Mouse (Mus musculus): ENCODE measurements at regions not wholly inside any gene's neighbourhood (a gene's known extent, or its start where the extent isn't known, plus 50 kb on each side); places are given as distances from the start of the nearest gene placed in this dataset.

DNA sequence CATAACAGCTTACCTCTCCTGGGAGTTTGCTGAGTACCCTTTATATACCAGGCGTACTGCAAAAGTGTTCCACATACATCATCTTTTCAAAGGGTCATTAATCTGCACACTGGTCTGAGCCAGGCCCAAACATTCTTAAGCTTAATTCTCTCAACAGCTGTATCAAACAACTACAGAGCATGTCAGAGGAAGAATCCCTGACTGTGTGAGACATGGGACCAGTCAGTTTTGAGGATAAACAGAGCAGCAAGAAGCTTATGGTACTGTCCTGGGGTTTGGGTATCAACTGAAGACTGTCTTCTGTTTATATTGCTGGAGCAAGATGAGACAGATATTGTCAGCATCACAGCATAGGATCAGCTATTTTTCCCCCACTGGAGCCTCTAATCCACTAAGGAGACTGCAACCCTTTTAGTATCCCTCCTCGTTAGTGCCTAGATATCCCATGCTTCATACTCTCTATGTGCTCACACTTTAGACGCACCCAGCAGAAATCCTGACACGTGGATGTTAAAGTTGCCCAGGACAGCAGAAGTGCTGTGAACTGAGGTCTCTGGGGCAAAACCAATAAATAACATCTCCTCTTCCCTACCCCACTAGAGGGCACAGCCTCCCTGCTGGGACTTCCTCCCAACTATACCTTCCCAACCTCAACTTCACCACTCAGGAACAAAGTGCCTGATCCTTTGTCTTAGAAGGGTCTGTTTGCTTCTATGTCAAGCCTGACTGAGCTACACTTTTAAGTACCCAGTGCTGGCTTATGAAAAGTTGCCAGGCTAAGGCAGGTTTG, 271.6 kb downstream of the Gm826 start:
- ATAC-seq (ENCODE audit: low read depth), result no peak
- Histone ChIP-seq H3K4me2 (ENCODE audit: low read depth, low read length) (no peak overlapping the region), H3K27me3 (ENCODE audit: control insufficient read depth, insufficient read depth, low read length) (no peaks in the 10 kb centered on the region; the same call in 1 of the 2 replicates), H3K9me3 (ENCODE audit: control insufficient read depth, low read length) (no peaks in the 10 kb centered on the region), H3K36me3 (ENCODE audit: control insufficient read depth, insufficient read depth, low read length) (no peaks in the 10 kb centered on the region), H3K9ac (replicated peaks; ENCODE audit: low read depth, low read length) (no peak overlapping the region), H3K4me3 (ENCODE audit: low read depth, low read length) (no peak overlapping the region), H3K27ac (ENCODE audit: low read depth, low read length) (no peak overlapping the region), H3K4me1 (ENCODE audit: control insufficient read depth, insufficient read depth, low read length) (no peaks in the 10 kb centered on the region)
- WGBS, result 68% methylated on average over 4 of the region's 4 CpGs

DNA sequence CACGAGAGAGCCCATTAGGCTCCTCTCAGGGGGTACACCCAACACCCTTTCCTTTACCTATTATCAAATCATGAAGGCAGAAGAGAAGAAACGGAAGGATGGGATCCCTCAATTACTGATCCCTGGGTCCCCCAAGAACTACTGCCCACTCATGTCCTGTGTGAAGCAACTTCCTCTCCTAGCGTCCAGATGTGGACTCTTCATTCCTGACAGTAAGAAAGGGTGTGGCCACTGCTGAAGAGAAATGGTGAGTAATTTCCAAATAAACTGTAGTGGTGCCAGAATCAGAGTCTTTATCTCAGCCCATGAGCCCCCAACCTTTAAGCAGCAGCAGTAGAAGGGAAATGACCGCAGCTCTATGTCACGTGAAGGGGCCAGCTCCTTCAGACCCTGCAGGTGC, 273.9 kb downstream of the Gm826 start:
- H3K4me1 ChIP-seq (ENCODE audit: control insufficient read depth, insufficient read depth, low read length), result no peaks in the 10 kb centered on the region
- H3K36me3 ChIP-seq (ENCODE audit: control insufficient read depth, insufficient read depth, low read length), result no peaks in the 10 kb centered on the region
- no peak for ATAC-seq (ENCODE audit: low read depth)
- no peak overlapping the region for H3K4me2 ChIP-seq (ENCODE audit: low read depth, low read length)
- H3K27me3 ChIP-seq (ENCODE audit: control insufficient read depth, insufficient read depth, low read length), result no peaks in the 10 kb centered on the region; the same call in 1 of the 2 replicates
- H3K27ac ChIP-seq (ENCODE audit: low read depth, low read length), result no peak overlapping the region
- H3K4me3 ChIP-seq (ENCODE audit: low read depth, low read length), result no peak overlapping the region
- WGBS, result 91% methylated on average over 5 of the region's 5 CpGs
- no peaks in the 10 kb centered on the region for H3K9me3 ChIP-seq (ENCODE audit: control insufficient read depth, low read length)
- no peak overlapping the region for H3K9ac ChIP-seq (replicated peaks; ENCODE audit: low read depth, low read length)

DNA sequence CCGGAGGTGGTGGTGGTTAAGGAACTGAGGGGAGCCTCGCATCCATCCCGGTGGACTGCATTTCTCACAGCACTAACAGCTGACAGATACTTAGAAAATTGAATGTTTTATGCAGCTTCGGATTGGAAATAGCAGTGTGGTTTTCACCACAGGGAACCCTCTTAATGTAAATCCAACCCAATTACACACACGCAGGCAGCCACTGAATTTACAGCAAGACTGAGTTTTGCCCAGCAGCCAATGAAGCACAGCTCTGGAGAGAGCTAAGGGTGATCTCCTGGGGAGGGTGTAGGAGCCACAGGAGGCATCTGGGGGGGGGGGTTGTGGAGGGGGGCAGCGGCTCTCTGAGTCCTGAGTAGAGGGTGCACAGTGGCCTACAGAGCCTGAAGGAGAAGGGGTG, 276.8 kb downstream of the Gm826 start:
- ATAC-seq (ENCODE audit: low read depth), result no peak
- Histone ChIP-seq H3K4me2 (ENCODE audit: low read depth, low read length) (no peak overlapping the region), H3K36me3 (ENCODE audit: control insufficient read depth, insufficient read depth, low read length) (no peaks in the 10 kb centered on the region), H3K4me3 (ENCODE audit: low read depth, low read length) (no peak overlapping the region), H3K27me3 (ENCODE audit: control insufficient read depth, insufficient read depth, low read length) (no peaks in the 10 kb centered on the region; the same call in 1 of the 2 replicates), H3K9ac (replicated peaks; ENCODE audit: low read depth, low read length) (no peak overlapping the region), H3K27ac (ENCODE audit: low read depth, low read length) (no peak overlapping the region), H3K4me1 (ENCODE audit: control insufficient read depth, insufficient read depth, low read length) (no peaks in the 10 kb centered on the region), H3K9me3 (ENCODE audit: control insufficient read depth, low read length) (no peaks in the 10 kb centered on the region)
- 35% methylated on average over 6 of the region's 6 CpGs for WGBS

DNA sequence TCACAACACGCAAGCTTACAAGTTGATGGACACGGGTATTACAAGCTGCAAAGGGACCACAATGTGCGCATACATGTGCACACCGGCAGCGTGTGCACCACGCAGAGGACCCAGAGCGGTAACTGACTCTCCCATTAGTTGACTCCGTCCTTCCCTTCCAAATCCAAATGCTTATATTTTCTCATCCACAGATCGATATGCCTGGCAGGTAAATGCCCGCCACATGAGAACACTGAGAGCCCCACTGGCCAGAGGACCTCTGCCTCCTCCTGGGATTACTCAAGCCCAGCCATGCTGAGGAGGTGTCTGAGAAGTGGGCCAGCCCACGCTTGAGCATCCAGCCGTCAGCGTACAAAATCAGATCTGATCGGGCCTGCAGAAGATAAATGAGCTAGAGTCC, 279.6 kb downstream of the Gm826 start:
- H3K4me2 ChIP-seq (ENCODE audit: low read depth, low read length), result no peak overlapping the region
- no peaks in the 10 kb centered on the region for H3K27me3 ChIP-seq (ENCODE audit: control insufficient read depth, insufficient read depth, low read length)
- H3K9ac ChIP-seq (replicated peaks; ENCODE audit: low read depth, low read length), result no peak overlapping the region
- 78% methylated on average over 14 of the region's 14 CpGs for WGBS
- ATAC-seq (ENCODE audit: low read depth), result no peak
- no peaks in the 10 kb centered on the region for H3K4me1 ChIP-seq (ENCODE audit: control insufficient read depth, insufficient read depth, low read length)
- H3K4me3 ChIP-seq (ENCODE audit: low read depth, low read length), result no peak overlapping the region
- no peak overlapping the region for H3K27ac ChIP-seq (ENCODE audit: low read depth, low read length)
- H3K36me3 ChIP-seq (ENCODE audit: control insufficient read depth, insufficient read depth, low read length), result no peaks in the 10 kb centered on the region
- H3K9me3 ChIP-seq (ENCODE audit: control insufficient read depth, low read length), result no peaks in the 10 kb centered on the region

DNA sequence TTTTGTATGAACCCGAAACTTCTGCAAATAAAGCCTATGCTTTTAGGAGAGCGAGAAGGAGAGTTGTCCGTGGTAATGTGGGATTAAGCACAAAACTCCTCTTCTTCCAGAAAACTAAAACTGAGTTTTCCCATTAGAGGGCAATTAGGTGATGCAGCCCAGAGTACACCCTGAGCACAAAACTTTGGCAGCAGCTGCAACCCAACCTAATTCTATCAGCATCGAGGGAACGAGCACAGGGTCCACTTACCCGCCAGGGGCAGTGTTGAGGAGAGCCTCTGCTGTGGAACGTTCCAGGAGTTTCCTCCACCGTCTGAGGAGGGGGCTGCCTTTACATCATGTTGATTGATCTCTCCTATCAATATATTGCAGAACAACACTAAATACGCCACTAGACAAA, 285.7 kb downstream of the Gm826 start:
- ATAC-seq (ENCODE audit: low read depth), result no peak
- no peak overlapping the region for H3K9ac ChIP-seq (replicated peaks; ENCODE audit: low read depth, low read length)
- H3K4me2 ChIP-seq (ENCODE audit: low read depth, low read length), result no peak overlapping the region
- no peaks in the 10 kb centered on the region for H3K4me1 ChIP-seq (ENCODE audit: control insufficient read depth, insufficient read depth, low read length)
- no peaks in the 10 kb centered on the region for H3K27me3 ChIP-seq (ENCODE audit: control insufficient read depth, insufficient read depth, low read length)
- no peaks in the 10 kb centered on the region for H3K36me3 ChIP-seq (ENCODE audit: control insufficient read depth, insufficient read depth, low read length)
- H3K4me3 ChIP-seq (ENCODE audit: low read depth, low read length), result no peak overlapping the region
- no peaks in the 10 kb centered on the region for H3K9me3 ChIP-seq (ENCODE audit: control insufficient read depth, low read length)
- WGBS, result 88% methylated on average over 9 of the region's 9 CpGs
- no peak overlapping the region for H3K27ac ChIP-seq (ENCODE audit: low read depth, low read length)

DNA sequence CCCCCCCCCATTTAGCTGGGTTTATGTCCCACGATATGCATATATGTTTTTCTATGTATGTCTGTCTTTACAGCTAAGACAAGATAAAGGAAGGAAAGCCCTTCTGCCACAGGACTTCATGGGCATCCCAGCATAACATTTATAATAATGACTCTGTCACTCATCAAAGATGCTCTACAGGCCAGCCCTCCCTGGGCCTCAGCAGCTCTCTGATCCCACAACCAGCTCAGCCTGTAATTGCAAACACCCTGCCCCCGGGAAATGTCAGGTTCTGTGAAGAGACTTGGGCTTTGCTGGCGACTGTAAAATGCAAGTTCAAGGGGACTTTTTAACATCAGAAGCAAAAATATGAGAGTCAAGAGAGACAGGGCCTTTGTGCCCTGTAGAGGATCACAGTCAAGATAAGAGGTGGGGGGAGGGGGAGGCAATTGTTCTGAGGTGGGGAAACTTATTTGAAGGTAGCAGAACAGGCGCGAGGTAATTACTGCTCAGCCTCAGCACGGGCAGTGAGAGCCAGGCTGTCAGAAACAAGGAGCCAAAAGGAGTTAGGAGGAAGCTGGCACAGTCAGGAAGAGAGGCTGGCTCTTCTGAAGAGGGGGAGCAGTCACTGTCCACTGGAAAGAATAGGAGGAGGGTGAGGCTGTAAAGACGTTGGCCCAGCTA, 286.9 kb downstream of the Gm826 start:
- Histone ChIP-seq H3K4me2 (ENCODE audit: low read depth, low read length) (no peak overlapping the region), H3K4me1 (ENCODE audit: control insufficient read depth, insufficient read depth, low read length) (no peaks in the 10 kb centered on the region), H3K27me3 (ENCODE audit: control insufficient read depth, insufficient read depth, low read length) (no peaks in the 10 kb centered on the region), H3K27ac (ENCODE audit: low read depth, low read length) (no peak overlapping the region), H3K36me3 (ENCODE audit: control insufficient read depth, insufficient read depth, low read length) (no peaks in the 10 kb centered on the region), H3K9me3 (ENCODE audit: control insufficient read depth, low read length) (no peaks in the 10 kb centered on the region), H3K9ac (replicated peaks; ENCODE audit: low read depth, low read length) (no peak overlapping the region), H3K4me3 (ENCODE audit: low read depth, low read length) (no peak overlapping the region)
- WGBS, result 29% methylated on average over 7 of the region's 7 CpGs
- ATAC-seq (ENCODE audit: low read depth), result no peak

DNA sequence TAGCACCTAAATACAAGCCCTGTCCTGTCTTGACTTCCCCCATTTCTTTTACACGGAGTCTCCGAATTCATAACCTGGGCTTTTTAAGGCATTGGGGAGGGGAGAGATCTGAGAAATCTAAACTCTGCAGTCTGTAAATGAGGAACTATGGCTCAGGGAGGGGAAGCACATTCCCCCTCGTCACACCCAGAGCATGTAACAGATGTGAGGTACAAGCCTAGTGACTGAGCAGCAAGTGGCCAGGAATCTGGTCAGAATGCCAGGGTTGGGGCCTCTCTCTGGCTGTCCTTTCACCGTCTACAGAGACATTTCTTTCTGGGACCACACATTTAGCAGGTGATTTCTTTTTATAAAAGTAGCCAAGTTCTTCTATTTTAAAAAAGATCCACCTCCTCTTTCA, 289.4 kb downstream of the Gm826 start:
- Histone ChIP-seq H3K36me3 (ENCODE audit: control insufficient read depth, insufficient read depth, low read length) (no peaks in the 10 kb centered on the region), H3K4me2 (ENCODE audit: low read depth, low read length) (no peak overlapping the region), H3K9ac (replicated peaks; ENCODE audit: low read depth, low read length) (no peak overlapping the region), H3K4me3 (ENCODE audit: low read depth, low read length) (no peak overlapping the region), H3K27ac (ENCODE audit: low read depth, low read length) (no peak overlapping the region), H3K9me3 (ENCODE audit: control insufficient read depth, low read length) (no peaks in the 10 kb centered on the region), H3K4me1 (ENCODE audit: control insufficient read depth, insufficient read depth, low read length) (no peaks in the 10 kb centered on the region), H3K27me3 (ENCODE audit: control insufficient read depth, insufficient read depth, low read length) (no peaks in the 10 kb centered on the region)
- WGBS, result 78% methylated on average over 4 of the region's 4 CpGs
- no peak for ATAC-seq (ENCODE audit: low read depth)

DNA sequence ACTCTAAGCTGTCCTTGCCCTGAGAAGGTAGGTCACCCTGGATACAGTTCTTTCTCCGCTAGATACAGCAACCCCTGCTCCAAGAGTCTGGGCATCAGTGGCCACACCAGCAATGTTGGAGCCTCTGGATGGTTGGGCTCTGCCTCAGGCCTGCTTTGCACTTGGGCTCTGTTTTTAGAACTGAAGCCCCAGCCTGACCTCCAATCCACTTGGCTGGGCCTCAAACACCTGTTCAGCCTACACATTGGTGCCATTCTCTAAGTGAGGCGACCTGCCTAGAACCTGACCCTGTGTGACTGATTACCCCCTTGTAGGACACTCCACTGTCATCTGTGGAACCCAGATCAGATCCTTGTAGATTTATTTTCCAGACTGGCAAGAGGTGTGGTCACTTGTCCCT, 289.8 kb downstream of the Gm826 start:
- no peaks in the 10 kb centered on the region for H3K4me1 ChIP-seq (ENCODE audit: control insufficient read depth, insufficient read depth, low read length)
- no peak overlapping the region for H3K27ac ChIP-seq (ENCODE audit: low read depth, low read length)
- 89% methylated on average over 2 of the region's 2 CpGs for WGBS
- no peaks in the 10 kb centered on the region for H3K36me3 ChIP-seq (ENCODE audit: control insufficient read depth, insufficient read depth, low read length)
- H3K9me3 ChIP-seq (ENCODE audit: control insufficient read depth, low read length), result no peaks in the 10 kb centered on the region
- H3K9ac ChIP-seq (replicated peaks; ENCODE audit: low read depth, low read length), result no peak overlapping the region
- no peaks in the 10 kb centered on the region for H3K27me3 ChIP-seq (ENCODE audit: control insufficient read depth, insufficient read depth, low read length)
- no peak for ATAC-seq (ENCODE audit: low read depth)
- no peak overlapping the region for H3K4me2 ChIP-seq (ENCODE audit: low read depth, low read length)
- no peak overlapping the region for H3K4me3 ChIP-seq (ENCODE audit: low read depth, low read length)

DNA sequence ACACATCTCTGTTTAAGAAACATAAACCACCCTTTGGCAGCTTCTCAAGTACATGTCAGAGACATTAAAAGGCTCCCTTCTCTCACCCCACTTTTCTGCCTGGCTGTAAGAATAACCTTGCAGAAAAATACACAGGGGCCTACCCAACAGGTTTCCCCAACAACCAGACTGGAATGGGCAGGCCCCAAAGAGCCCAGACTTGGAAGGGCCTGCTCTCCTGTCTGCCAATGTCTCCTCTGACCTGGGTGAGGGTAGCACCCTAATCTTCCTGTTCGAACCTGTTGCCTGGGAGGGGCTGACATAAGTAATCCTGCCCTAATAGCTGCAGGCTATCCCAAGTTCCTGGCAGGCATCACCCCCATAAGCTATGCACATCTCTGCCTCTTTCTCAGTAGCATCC, 304.5 kb downstream of the Gm826 start:
- WGBS, result 74% methylated on average over 1 of the region's 1 CpGs
- no peak for ATAC-seq (ENCODE audit: low read depth)
- Histone ChIP-seq H3K27me3 (ENCODE audit: control insufficient read depth, insufficient read depth, low read length) (no peaks in the 10 kb centered on the region), H3K4me1 (ENCODE audit: control insufficient read depth, insufficient read depth, low read length) (no peaks in the 10 kb centered on the region), H3K9me3 (ENCODE audit: control insufficient read depth, low read length) (no peaks in the 10 kb centered on the region), H3K9ac (replicated peaks; ENCODE audit: low read depth, low read length) (no peak overlapping the region), H3K4me3 (ENCODE audit: low read depth, low read length) (no peak overlapping the region), H3K4me2 (ENCODE audit: low read depth, low read length) (no peak overlapping the region), H3K27ac (ENCODE audit: low read depth, low read length) (no peak overlapping the region), H3K36me3 (ENCODE audit: control insufficient read depth, insufficient read depth, low read length) (no peaks in the 10 kb centered on the region)
